Mouse (Mus musculus): ENCODE measurements around the gene Gcnt2. TPM values are rescaled to one million over a fixed set of nuclear protein-coding genes. Genes with fewer than 3 reads are reported as not detected.
"Not testable (repeated sequence)": the region's sequence is repeated elsewhere in the genome, so short reads cannot be mapped to it uniquely, and the experiment has no call there.

Gcnt2 gene
- polyA plus RNA-seq, 1 experiment from 2014 or later = 5.3 TPM

- Histone ChIP-seq H3K36me3 (ENCODE audit: control insufficient read depth, insufficient read depth, low read length) (no peaks in the 10 kb centered on the region), H3K9me3 (ENCODE audit: control insufficient read depth, low read length) (no peaks in the 10 kb centered on the region), H3K9ac (replicated peaks; ENCODE audit: low read length) (no peak overlapping the region), H3K27ac (replicated peaks; ENCODE audit: low read depth, low read length) (no peak overlapping the region), H3K4me1 (ENCODE audit: control insufficient read depth, insufficient read depth, low read length) (no peaks in the 10 kb centered on the region), H3K4me2 (ENCODE audit: low read length) (no peak overlapping the region), H3K27me3 (ENCODE audit: control insufficient read depth, insufficient read depth, low read length) (no peaks in the 10 kb centered on the region), H3K4me3 (replicated peaks; ENCODE audit: low read depth, low read length) (no peak overlapping the region)
- ATAC-seq (ENCODE audit: low FRiP score, low TSS enrichment) (no peak), DNase-seq (no peak)
- WGBS = 73% methylated on average over 3 of the region's 3 CpGs
These were observed 34.0 kb downstream of the Gcnt2 start for GRCm38 (mm10) chr13:40893573-40893972.

GRCm38 (mm10) chr13:40898049-40898690 is 38.6 kb downstream of the Gcnt2 start:
- not testable (repeated sequence) for H3K9ac ChIP-seq (replicated peaks; ENCODE audit: low read length); H3K4me3 ChIP-seq (replicated peaks; ENCODE audit: low read depth, low read length); DNase-seq; H3K4me2 ChIP-seq (ENCODE audit: low read length); ATAC-seq (ENCODE audit: low FRiP score, low TSS enrichment); H3K36me3 ChIP-seq (ENCODE audit: control insufficient read depth, insufficient read depth, low read length); H3K27me3 ChIP-seq (ENCODE audit: control insufficient read depth, insufficient read depth, low read length); H3K27ac ChIP-seq (replicated peaks; ENCODE audit: low read depth, low read length); H3K4me1 ChIP-seq (ENCODE audit: control insufficient read depth, insufficient read depth, low read length); H3K9me3 ChIP-seq (ENCODE audit: control insufficient read depth, low read length)
- 89% methylated on average over 12 of the region's 14 CpGs for WGBS

GRCm38 (mm10) chr13:40898698-40899097 is 39.1 kb downstream of the Gcnt2 start:
- WGBS = 92% methylated on average over 4 of the region's 4 CpGs
- H3K27me3 ChIP-seq (ENCODE audit: control insufficient read depth, insufficient read depth, low read length) = no peaks in the 10 kb centered on the region
- no peak overlapping the region for H3K4me2 ChIP-seq (ENCODE audit: low read length)
- ATAC-seq (ENCODE audit: low FRiP score, low TSS enrichment) (no peak), DNase-seq (no peak)
- no peak overlapping the region for H3K9ac ChIP-seq (replicated peaks; ENCODE audit: low read length)
- no peaks in the 10 kb centered on the region for H3K4me1 ChIP-seq (ENCODE audit: control insufficient read depth, insufficient read depth, low read length)
- no peaks in the 10 kb centered on the region for H3K9me3 ChIP-seq (ENCODE audit: control insufficient read depth, low read length)
- H3K4me3 ChIP-seq (replicated peaks; ENCODE audit: low read depth, low read length) = no peak overlapping the region
- H3K27ac ChIP-seq (replicated peaks; ENCODE audit: low read depth, low read length) = no peak overlapping the region
- H3K36me3 ChIP-seq (ENCODE audit: control insufficient read depth, insufficient read depth, low read length) = no peaks in the 10 kb centered on the region

GRCm38 (mm10) chr13:40899349-40899993 is 39.9 kb downstream of the Gcnt2 start:
- WGBS = 88% methylated on average over 8 of the region's 8 CpGs

GRCm38 (mm10) chr13:40899994-40900970 is 40.7 kb downstream of the Gcnt2 start:
- H3K9me3 ChIP-seq (ENCODE audit: control insufficient read depth, low read length) = no peaks in the 10 kb centered on the region
- H3K27ac ChIP-seq (replicated peaks; ENCODE audit: low read depth, low read length) = no peak overlapping the region
- no peak overlapping the region for H3K9ac ChIP-seq (replicated peaks; ENCODE audit: low read length)
- no peaks in the 10 kb centered on the region for H3K27me3 ChIP-seq (ENCODE audit: control insufficient read depth, insufficient read depth, low read length)
- H3K4me1 ChIP-seq (ENCODE audit: control insufficient read depth, insufficient read depth, low read length) = no peaks in the 10 kb centered on the region
- no peak for DNase-seq
- WGBS = 87% methylated on average over 15 of the region's 15 CpGs
- ATAC-seq (ENCODE audit: low FRiP score, low TSS enrichment) = no peak
- no peaks in the 10 kb centered on the region for H3K36me3 ChIP-seq (ENCODE audit: control insufficient read depth, insufficient read depth, low read length)
- no peak overlapping the region for H3K4me3 ChIP-seq (replicated peaks; ENCODE audit: low read depth, low read length)
- no peak overlapping the region for H3K4me2 ChIP-seq (ENCODE audit: low read length)

More at GRCm38 (mm10) chr13:40899349-40899993, 39.9 kb downstream of the Gcnt2 start:
- no peaks in the 10 kb centered on the region for H3K36me3 ChIP-seq (ENCODE audit: control insufficient read depth, insufficient read depth, low read length)
- no peak overlapping the region for H3K4me3 ChIP-seq (replicated peaks; ENCODE audit: low read depth, low read length)
- no peak overlapping the region for H3K9ac ChIP-seq (replicated peaks; ENCODE audit: low read length)
- no peak for DNase-seq
- no peak for ATAC-seq (ENCODE audit: low FRiP score, low TSS enrichment)
- no peaks in the 10 kb centered on the region for H3K4me1 ChIP-seq (ENCODE audit: control insufficient read depth, insufficient read depth, low read length)
- no peaks in the 10 kb centered on the region for H3K9me3 ChIP-seq (ENCODE audit: control insufficient read depth, low read length)
- no peak overlapping the region for H3K4me2 ChIP-seq (ENCODE audit: low read length)
- H3K27me3 ChIP-seq (ENCODE audit: control insufficient read depth, insufficient read depth, low read length) = no peaks in the 10 kb centered on the region
- H3K27ac ChIP-seq (replicated peaks; ENCODE audit: low read depth, low read length) = no peak overlapping the region

- no peaks in the 10 kb centered on the region for H3K4me1 ChIP-seq (ENCODE audit: control insufficient read depth, insufficient read depth, low read length)
- H3K27me3 ChIP-seq (ENCODE audit: control insufficient read depth, insufficient read depth, low read length) = no peaks in the 10 kb centered on the region
- no peak overlapping the region for H3K4me2 ChIP-seq (ENCODE audit: low read length)
- 60% methylated on average over 5 of the region's 5 CpGs for whole genome bisulfite sequencing
- H3K27ac ChIP-seq (replicated peaks; ENCODE audit: low read depth, low read length) = no peak overlapping the region
- no peaks in the 10 kb centered on the region for H3K36me3 ChIP-seq (ENCODE audit: control insufficient read depth, insufficient read depth, low read length)
- no peak for DNase-seq
- no peak overlapping the region for H3K4me3 ChIP-seq (replicated peaks; ENCODE audit: low read depth, low read length)
- no peak overlapping the region for H3K9ac ChIP-seq (replicated peaks; ENCODE audit: low read length)
- H3K9me3 ChIP-seq (ENCODE audit: control insufficient read depth, low read length) = no peaks in the 10 kb centered on the region
- ATAC-seq (ENCODE audit: low FRiP score, low TSS enrichment) = no peak
These were observed 41.7 kb downstream of the Gcnt2 start for GRCm38 (mm10) chr13:40901263-40901662.

- WGBS = 85% methylated on average over 12 of the region's 12 CpGs
- Histone ChIP-seq H3K4me1 (ENCODE audit: control insufficient read depth, insufficient read depth, low read length) (no peaks in the 10 kb centered on the region), H3K36me3 (ENCODE audit: control insufficient read depth, insufficient read depth, low read length) (no peaks in the 10 kb centered on the region), H3K9ac (replicated peaks; ENCODE audit: low read length) (no peak overlapping the region), H3K27ac (replicated peaks; ENCODE audit: low read depth, low read length) (no peak overlapping the region), H3K4me3 (replicated peaks; ENCODE audit: low read depth, low read length) (no peak overlapping the region), H3K27me3 (ENCODE audit: control insufficient read depth, insufficient read depth, low read length) (no peaks in the 10 kb centered on the region), H3K4me2 (ENCODE audit: low read length) (no peak overlapping the region), H3K9me3 (ENCODE audit: control insufficient read depth, low read length) (no peaks in the 10 kb centered on the region)
- ATAC-seq (ENCODE audit: low FRiP score, low TSS enrichment) (no peak), DNase-seq (no peak)
These were observed 42.4 kb downstream of the Gcnt2 start for GRCm38 (mm10) chr13:40901831-40902459.

- DNase-seq (no peak), ATAC-seq (ENCODE audit: low FRiP score, low TSS enrichment) (no peak)
- Histone ChIP-seq H3K4me1 (ENCODE audit: control insufficient read depth, insufficient read depth, low read length) (no peaks in the 10 kb centered on the region), H3K4me2 (ENCODE audit: low read length) (no peak overlapping the region), H3K4me3 (replicated peaks; ENCODE audit: low read depth, low read length) (no peak overlapping the region), H3K27me3 (ENCODE audit: control insufficient read depth, insufficient read depth, low read length) (no peaks in the 10 kb centered on the region), H3K36me3 (ENCODE audit: control insufficient read depth, insufficient read depth, low read length) (no peaks in the 10 kb centered on the region), H3K9ac (replicated peaks; ENCODE audit: low read length) (no peak overlapping the region), H3K27ac (replicated peaks; ENCODE audit: low read depth, low read length) (no peak overlapping the region), H3K9me3 (ENCODE audit: control insufficient read depth, low read length) (no peaks in the 10 kb centered on the region)
- 93% methylated on average over 7 of the region's 7 CpGs for WGBS
These were observed 44.5 kb downstream of the Gcnt2 start for GRCm38 (mm10) chr13:40904080-40904479.

Measured in midbrain, embryonic 14.5 days (tissue).